Comparison of ENCODE assay signal across 7 mouse cellular contexts in the genomic region with DNA sequence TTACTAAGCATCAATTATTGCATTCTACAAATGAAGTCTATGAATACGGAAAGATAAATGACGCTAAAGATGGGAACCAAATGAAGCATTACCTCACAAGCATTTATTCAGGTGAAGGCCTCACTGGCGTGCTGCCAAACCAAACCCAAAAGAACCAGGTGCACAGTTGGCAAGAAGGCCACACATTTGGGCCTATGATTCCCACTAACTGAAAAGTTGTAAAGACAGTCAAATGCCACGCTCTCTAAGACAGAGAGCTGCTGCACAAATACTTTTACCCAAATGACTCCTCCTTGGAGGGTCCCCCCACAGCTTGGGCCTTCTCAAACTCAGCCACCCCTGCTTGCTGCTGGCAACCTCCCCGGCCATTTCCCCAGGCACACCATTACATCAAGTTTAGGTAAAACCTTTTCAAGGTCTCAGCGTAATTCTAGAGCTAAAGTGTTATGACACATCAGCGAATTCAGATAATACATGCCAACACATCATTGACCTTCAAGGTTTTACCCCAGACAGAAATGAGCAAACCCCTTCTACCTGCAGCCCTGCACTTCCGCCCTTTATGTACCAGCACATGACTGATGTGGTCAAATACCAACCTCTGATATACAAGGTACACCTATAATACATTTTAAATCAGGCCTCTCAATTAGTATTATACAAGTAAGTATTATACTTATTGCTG. TPM values are rescaled to one million over a fixed set of nuclear protein-coding genes. Genes with fewer than 3 reads are reported as not detected.
DNase-seq lines count a peak whose midpoint lies in the region; ATAC-seq and TF ChIP-seq lines count a peak whose summit lies in the region.

No protein-coding gene starts in this region.

- H3K9me3 ChIP-seq in megakaryocyte, embryonic 14.5 days, result no peaks in the 10 kb centered on the region
- no peaks in the 10 kb centered on the region for H3K9me3 ChIP-seq in hindbrain, embryonic 14.5 days (ENCODE audit: control insufficient read depth, low read length)
- no peaks in the 10 kb centered on the region for H3K9me3 ChIP-seq in liver, embryonic 14.5 days (ENCODE audit: control insufficient read depth, low read length)

- WGBS in hindbrain, embryonic 14.5 days, result 52% methylated on average over 8 of the region's 8 CpGs
- WGBS in liver, embryonic 14.5 days (ENCODE audit: insufficient replicate concordance), result 15% methylated on average over 8 of the region's 8 CpGs

- TF ChIP-seq CTCF in liver, embryonic 14.5 days (IDR thresholded peaks at IDR 0.05; ENCODE audit: low read depth), result no peak

- peak overlapping the region; percentile 98 for H3K4me3 ChIP-seq in megakaryocyte, embryonic 14.5 days (replicated peaks)
- H3K4me3 ChIP-seq in hindbrain, embryonic 14.5 days (replicated peaks; ENCODE audit: low read length), result peak overlapping the region; percentile 70
- peak overlapping the region; percentile 86 to 98 for H3K4me3 ChIP-seq in liver, embryonic 14.5 days (ENCODE audit: insufficient read depth in 1 of 2, low read depth in 2 of 2, low read length in 2 of 2)

- peak overlapping the region; percentile 71 for H3K4me2 ChIP-seq in hindbrain, embryonic 14.5 days (replicated peaks)
- H3K4me2 ChIP-seq in liver, embryonic 14.5 days (ENCODE audit: low read depth), result peak overlapping the region; percentile 99

- DNase-seq in cerebellum, adult 9-10 months, result peak; percentile 46
- DNase-seq in hindbrain, embryonic 14.5 days (ENCODE audit: low spot score), result no peak
- no peak for DNase-seq in liver, embryonic 14.5 days (ENCODE audit: low read depth in 3 of 3, low spot score in 3 of 3)
- DNase-seq in ovary, postnatal 36 days (ENCODE audit: low spot score), result no peak

- TF ChIP-seq EP300 in liver, embryonic 14.5 days (IDR thresholded peaks at IDR 0.05; ENCODE audit: low read depth), result no peak

- H3K4me1 ChIP-seq in megakaryocyte, embryonic 14.5 days, result peaks cover 56% of the 10 kb centered on the region
- peaks cover 23% of the 10 kb centered on the region for H3K4me1 ChIP-seq in hindbrain, embryonic 14.5 days (replicated peaks; ENCODE audit: control insufficient read depth, insufficient read depth, low read length)
- peaks cover 29 to 31% of the 10 kb centered on the region in 2 experiments for H3K4me1 ChIP-seq in liver, embryonic 14.5 days (replicated peaks; ENCODE audit: control insufficient read depth in 2 of 2, insufficient read depth in 2 of 2, low read length in 1 of 2)

- no peaks in the 10 kb centered on the region for H3K27me3 ChIP-seq in megakaryocyte, embryonic 14.5 days (replicated peaks)
- H3K27me3 ChIP-seq in hindbrain, embryonic 14.5 days (ENCODE audit: control insufficient read depth, insufficient read depth, low read length), result no peaks in the 10 kb centered on the region
- H3K27me3 ChIP-seq in liver, embryonic 14.5 days (ENCODE audit: control insufficient read depth, insufficient read depth, low read length), result no peaks in the 10 kb centered on the region

- peak overlapping the region; percentile 77 for H3K9ac ChIP-seq in hindbrain, embryonic 14.5 days
- peak overlapping the region; percentile 99 for H3K9ac ChIP-seq in liver, embryonic 14.5 days (replicated peaks)

- H3K36me3 ChIP-seq in megakaryocyte, embryonic 14.5 days (replicated peaks; ENCODE audit: low read length), result peaks cover 53% of the 10 kb centered on the region
- peaks cover 48% of the 10 kb centered on the region for H3K36me3 ChIP-seq in hindbrain, embryonic 14.5 days (replicated peaks; ENCODE audit: control insufficient read depth, insufficient read depth)
- H3K36me3 ChIP-seq in liver, embryonic 14.5 days (replicated peaks; ENCODE audit: control insufficient read depth, insufficient read depth, low read depth), result peaks cover 51% of the 10 kb centered on the region

- no peak for ATAC-seq in megakaryocyte, adult 5-6 weeks (ENCODE audit: poor library complexity, severe bottlenecking)
- no peak for ATAC-seq in hindbrain, embryonic 14.5 days (ENCODE audit: low FRiP score)
- ATAC-seq in liver, embryonic 14.5 days (ENCODE audit: insufficient read depth), result no peak
- no peak for ATAC-seq in megakaryocyte progenitor cell, adult 5-6 weeks (replicated peaks; ENCODE audit: poor library complexity)

- H3K27ac ChIP-seq in hindbrain, embryonic 14.5 days, result no peak overlapping the region
- H3K27ac ChIP-seq in liver, embryonic 14.5 days, result peak overlapping the region; percentile 95

RNA-seq across cellular contexts. Expression of gene Rabggtb, which starts 1.5 kb away (rescaled TPM):
- 2.3 and 10.0 TPM in 2 replicates for polyA plus RNA-seq in megakaryocyte, embryonic 14.5 days (2012; ENCODE audit: insufficient read depth, low replicate concordance)
- 46.1 and 63.0 TPM in 2 replicates for total RNA-seq in megakaryocyte, adult 5-6 weeks (2015)
- 54.2 and 60.8 TPM in 2 replicates for total RNA-seq in megakaryocyte, adult 5-6 weeks (2017)
- 54.8 and 58.4 TPM in 2 replicates for polyA plus RNA-seq in hindbrain, embryonic 14.5 days (2014; fragmentation: Nextera tagmentation; extraction: Ambion mirVana)
- 80.9 and 85.5 TPM in 2 replicates for polyA plus RNA-seq in liver, embryonic 14.5 days (2012; rRNA removed)
- 45.5 and 52.4 TPM in 2 replicates for polyA plus RNA-seq in liver, embryonic 14.5 days (2014; fragmentation: Nextera tagmentation; extraction: Ambion mirVana)
- 121 and 132 TPM in 2 replicates for total RNA-seq in megakaryocyte progenitor cell, adult 5-6 weeks (2015)
- total RNA-seq in megakaryocyte progenitor cell, adult 5-6 weeks (2017), result 129 and 171 TPM in 2 replicates

RNA-seq across cellular contexts. Expression of gene Msh4, which starts 5.4 kb away (rescaled TPM):
- not detected in 2 replicates for polyA plus RNA-seq in megakaryocyte, embryonic 14.5 days (2012; ENCODE audit: insufficient read depth, low replicate concordance)
- total RNA-seq in megakaryocyte, adult 5-6 weeks (2015), result 0.33 TPM in 1 of 2 replicates, not detected in the other
- 0.04 and 0.08 TPM in 2 replicates for total RNA-seq in megakaryocyte, adult 5-6 weeks (2017)
- 0.32 TPM in 1 of 2 replicates, not detected in the other for polyA plus RNA-seq in hindbrain, embryonic 14.5 days (2014; fragmentation: Nextera tagmentation; extraction: Ambion mirVana)
- 0.02 and 0.04 TPM in 2 replicates for polyA plus RNA-seq in liver, embryonic 14.5 days (2012; rRNA removed)
- 0.05 and 0.06 TPM in 2 replicates for polyA plus RNA-seq in liver, embryonic 14.5 days (2014; fragmentation: Nextera tagmentation; extraction: Ambion mirVana)
- not detected in 2 replicates for total RNA-seq in megakaryocyte progenitor cell, adult 5-6 weeks (2015)
- total RNA-seq in megakaryocyte progenitor cell, adult 5-6 weeks (2017), result 0.25 TPM in 1 of 2 replicates, not detected in the other

RNA-seq across cellular contexts. Expression of gene Acadm, which starts 33.1 kb away (rescaled TPM):
- polyA plus RNA-seq in megakaryocyte, embryonic 14.5 days (2012; ENCODE audit: insufficient read depth, low replicate concordance), result 3.5 and 9.9 TPM in 2 replicates
- total RNA-seq in megakaryocyte, adult 5-6 weeks (2015), result 47.8 and 56.5 TPM in 2 replicates
- 166 and 238 TPM in 2 replicates for total RNA-seq in megakaryocyte, adult 5-6 weeks (2017)
- 62.6 and 69.6 TPM in 2 replicates for polyA plus RNA-seq in hindbrain, embryonic 14.5 days (2014; fragmentation: Nextera tagmentation; extraction: Ambion mirVana)
- 38.8 and 42.1 TPM in 2 replicates for polyA plus RNA-seq in liver, embryonic 14.5 days (2012; rRNA removed)
- 57.0 and 60.3 TPM in 2 replicates for polyA plus RNA-seq in liver, embryonic 14.5 days (2014; fragmentation: Nextera tagmentation; extraction: Ambion mirVana)
- total RNA-seq in megakaryocyte progenitor cell, adult 5-6 weeks (2015), result 65.5 and 70.0 TPM in 2 replicates
- total RNA-seq in megakaryocyte progenitor cell, adult 5-6 weeks (2017), result 216 TPM in 2 replicates
